Mouse (Mus musculus): ENCODE data around the gene Nup210.

Nup210 gene

GRCm38 (mm10) chr6:91041287-91041686 is 75.3 kb downstream of the Nup210 start:
- DNase-seq (ENCODE audit: low spot score in 2 of 2) = no peak

DNA sequence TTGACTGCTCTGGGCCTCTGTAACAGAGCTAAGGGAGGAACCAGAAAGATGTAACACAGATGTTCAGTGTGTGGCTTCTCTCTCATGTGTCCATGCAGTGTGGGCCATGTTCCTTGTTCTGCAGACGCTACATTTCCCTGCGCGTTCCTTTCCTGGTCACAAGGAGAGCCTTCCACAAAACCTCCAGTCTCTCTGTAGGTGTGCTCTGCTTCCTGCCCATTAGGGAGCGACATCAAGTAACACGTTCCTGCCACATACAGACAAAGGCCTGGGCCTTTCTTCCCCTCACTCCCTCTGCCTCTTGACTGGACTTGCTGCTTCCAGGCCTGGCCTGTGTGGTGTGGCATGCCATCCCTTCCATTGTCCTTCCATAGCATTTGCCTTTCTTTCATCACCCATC is 88.4 kb downstream of the Nup210 start:
- DNase-seq (ENCODE audit: low spot score in 2 of 2) = no peak

GRCm38 (mm10) chr6:91020810-91021209 is 95.8 kb downstream of the Nup210 start:
- DNase-seq (ENCODE audit: low spot score in 2 of 2) = no peak

DNA sequence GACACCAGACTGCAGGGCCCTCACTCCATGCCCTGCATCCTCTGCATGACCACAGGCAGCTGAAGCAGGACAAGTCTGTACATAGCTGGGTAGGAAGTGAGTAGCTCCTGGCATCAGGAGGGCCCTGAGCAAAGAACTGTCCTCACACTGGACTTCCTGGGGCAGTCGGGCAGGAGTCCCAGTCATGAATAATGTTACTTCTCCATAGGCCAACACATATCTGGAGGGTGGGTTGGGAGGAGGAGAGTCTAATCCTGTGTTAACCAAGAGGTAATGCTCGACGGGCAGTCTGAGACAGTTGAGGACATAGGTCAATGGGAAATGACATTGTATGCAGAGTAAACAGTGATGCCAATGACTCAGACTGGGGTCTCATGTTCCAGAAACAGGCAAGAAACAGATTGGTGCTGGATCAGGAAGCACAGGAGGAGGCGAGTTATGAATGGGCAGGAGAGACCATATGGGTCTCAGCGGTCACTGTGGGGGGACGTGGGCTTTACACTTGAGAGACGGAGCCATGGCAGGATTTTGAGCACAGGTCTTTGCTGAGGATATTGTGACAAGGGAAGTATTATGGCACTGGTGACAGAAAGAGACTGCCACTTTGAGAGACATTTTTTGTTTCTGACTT is 99.9 kb downstream of the Nup210 start:
- DNase-seq (ENCODE audit: low spot score in 2 of 2) = no peak

DNA sequence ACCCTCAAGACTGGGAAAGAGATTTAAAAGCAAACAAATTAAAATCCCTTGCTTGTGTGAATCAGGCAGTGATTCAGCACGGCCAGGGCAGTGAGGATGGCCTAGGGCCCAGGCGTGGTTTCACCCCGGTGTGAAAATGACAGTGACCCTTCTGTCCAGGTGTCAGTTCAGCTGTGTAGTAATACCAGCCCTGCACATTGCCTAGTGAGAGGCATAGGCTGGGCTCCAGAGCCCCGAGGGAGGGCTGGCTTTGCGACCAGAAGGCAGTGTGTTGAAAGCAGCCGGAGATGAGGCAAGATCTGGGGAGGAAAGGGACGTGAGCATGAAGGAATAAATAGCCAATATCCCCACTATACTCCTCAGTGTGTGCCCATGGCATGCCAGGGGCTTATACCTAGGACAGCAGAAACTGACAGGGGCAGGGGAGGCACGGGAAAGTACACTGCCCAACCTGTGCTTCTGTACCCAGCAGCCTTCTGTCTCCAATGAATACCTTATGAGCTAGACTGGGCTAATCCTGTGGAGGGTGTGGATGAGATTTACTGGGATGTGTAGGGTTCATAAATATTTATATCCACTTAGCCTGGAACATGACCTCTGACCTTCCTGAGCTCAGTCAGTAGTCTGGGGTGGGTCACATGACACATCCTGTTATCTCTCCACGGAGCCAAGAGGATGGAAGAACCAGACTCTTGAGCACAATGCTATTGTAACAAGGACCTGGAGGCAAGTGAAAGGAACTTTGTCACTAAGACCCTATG is 102.3 kb downstream of the Nup210 start:
- DNase-seq (ENCODE audit: low spot score in 2 of 2) = no peak

GRCm38 (mm10) chr6:91012458-91012857 is 104.2 kb downstream of the Nup210 start:
- DNase-seq (ENCODE audit: low spot score in 2 of 2) = no peak

- DNase-seq (ENCODE audit: low spot score in 2 of 2) = no peak
Observed at GRCm38 (mm10) chr6:91011568-91011967, 105.1 kb downstream of the Nup210 start.

DNA sequence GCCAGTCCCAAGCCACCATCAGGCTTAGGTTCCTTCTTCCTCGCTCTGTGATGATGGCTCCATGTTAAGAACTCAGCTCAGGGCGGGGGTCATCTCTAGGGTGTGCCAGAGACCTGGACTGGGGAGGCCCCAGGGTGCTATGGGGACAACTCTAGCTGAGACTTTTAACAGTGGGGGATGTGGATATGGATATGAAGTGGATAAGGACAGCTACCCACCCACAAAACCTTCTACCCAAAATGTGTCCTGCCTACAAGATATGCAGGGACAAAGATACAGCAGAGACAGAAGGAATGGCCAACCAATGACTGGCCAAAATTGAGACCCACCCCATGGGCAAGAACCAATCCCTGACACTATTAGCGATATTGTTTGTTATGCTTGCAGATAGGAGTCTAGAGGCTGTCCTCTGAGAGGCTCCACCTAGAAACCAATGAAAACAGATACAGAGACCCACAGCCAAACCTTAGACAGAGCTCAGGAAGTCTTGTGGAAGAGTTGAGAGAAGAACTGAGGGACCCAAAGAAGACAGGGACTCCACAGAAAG is 108.3 kb downstream of the Nup210 start:
- DNase-seq (ENCODE audit: low spot score in 2 of 2) = no peak

DNA sequence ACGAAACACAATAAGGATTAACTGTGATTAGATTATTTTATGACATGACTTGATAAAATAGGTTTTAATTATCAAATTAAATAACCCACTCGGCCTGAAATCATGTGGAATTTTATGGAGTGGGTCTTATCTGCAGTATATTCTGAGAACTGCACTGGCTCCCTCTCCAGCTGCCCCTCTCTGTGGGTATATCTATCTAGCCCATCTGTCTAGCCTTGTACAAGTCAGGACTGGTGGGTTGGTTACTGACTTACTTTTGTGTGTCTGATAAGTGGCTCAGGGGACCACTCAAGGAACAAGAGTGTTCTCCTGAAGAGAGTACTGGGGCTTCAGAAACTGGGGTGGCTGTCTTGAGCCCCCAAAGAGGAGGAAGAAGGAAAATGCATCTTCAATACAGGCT is 109.4 kb downstream of the Nup210 start:
- DNase-seq (ENCODE audit: low spot score in 2 of 2) = no peak

DNA sequence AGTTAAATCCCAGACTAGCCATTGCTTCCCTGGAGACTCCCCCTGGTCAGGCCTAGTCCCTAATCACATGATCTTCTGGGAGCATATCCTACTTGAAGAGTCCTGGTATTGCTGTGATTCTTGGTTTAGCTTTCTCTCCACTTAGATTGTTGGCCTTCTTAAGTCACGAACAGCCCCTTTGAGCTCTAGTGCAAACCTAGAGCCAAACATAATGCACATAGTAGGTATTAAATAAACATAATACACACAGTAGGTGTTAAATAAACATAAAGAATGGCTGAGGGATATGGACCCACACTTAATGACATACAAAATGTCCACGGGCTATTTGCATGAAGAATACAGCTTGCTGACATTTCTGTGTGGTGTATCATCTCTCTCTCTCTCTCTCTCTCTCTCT is 112.5 kb downstream of the Nup210 start:
- DNase-seq (ENCODE audit: low spot score in 2 of 2) = no peak

DNA sequence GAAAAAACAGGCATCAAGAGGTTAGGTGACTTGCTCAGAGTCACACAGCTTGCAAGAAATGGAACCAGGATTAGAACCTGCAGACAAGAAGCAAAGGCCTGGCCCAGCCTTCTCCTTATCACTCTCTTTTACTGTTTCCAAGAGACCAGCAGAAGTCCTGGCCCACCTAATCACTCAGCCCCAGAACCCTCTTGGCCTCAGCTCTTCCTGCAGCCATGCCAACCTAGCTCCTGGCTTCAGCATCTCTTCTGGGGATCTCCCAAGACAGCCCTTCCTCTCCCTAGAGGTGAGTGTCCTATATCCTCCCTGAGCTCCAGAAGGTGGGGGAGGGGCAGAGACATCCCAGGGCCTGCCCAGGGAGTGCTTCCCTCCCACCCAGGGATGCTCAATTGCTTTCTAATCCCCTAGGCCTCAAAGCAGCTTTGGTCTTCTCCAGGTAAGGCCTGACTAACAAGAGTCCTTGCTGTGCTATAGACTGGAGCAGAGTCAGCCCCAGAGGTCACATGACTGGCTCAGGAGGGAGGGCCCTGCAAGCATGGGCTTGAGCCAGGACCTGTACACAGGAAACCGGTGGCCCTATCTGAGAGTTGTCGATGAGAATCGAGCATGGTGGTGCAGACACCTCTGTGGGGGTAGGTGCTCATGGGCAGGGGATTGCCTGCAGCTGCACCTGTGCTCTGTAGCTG is 113.2 kb downstream of the Nup210 start:
- DNase-seq (ENCODE audit: low spot score in 2 of 2) = no peak

- no peak for DNase-seq (ENCODE audit: low spot score in 2 of 2)
Observed at GRCm38 (mm10) chr6:91001566-91001965, 115.1 kb downstream of the Nup210 start.

- no peak for DNase-seq (ENCODE audit: low spot score in 2 of 2)
Observed at GRCm38 (mm10) chr6:91000819-91001525, 115.7 kb downstream of the Nup210 start.

- no peak for DNase-seq (ENCODE audit: low spot score in 2 of 2)
Observed at GRCm38 (mm10) chr6:90999176-90999575, 117.5 kb downstream of the Nup210 start.

GRCm38 (mm10) chr6:90997025-90997424 is 119.6 kb downstream of the Nup210 start:
- DNase-seq (ENCODE audit: low spot score in 2 of 2) = no peak

- DNase-seq (ENCODE audit: low spot score in 2 of 2) = no peak
Observed at GRCm38 (mm10) chr6:90996181-90996580, 120.4 kb downstream of the Nup210 start.

- DNase-seq (ENCODE audit: low spot score in 2 of 2) = peak; percentile 85 to 87
Observed at GRCm38 (mm10) chr6:90988648-90989317, 127.8 kb downstream of the Nup210 start, which contains the start of gene Iqsec1. Gene Iqsec1, minus strand, starts transcription at chr6:90988685.

DNA sequence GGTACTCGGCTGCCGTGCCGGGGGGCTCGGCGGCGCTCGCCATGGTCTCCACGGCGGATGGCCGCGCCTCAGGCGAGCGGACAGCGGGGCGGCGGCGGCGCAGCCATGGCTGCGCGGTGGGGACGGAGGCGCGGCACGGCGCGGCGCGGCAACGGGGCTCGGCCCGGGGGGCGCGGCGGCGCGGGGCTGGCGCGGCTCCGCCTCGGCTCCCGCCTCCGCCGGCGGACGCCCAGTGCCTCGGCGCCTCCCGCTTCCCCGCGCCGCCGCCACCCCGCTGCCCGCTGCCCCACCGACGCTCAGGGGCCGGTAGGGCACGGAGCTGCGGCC is 128.4 kb downstream of the Nup210 start:
- DNase-seq (ENCODE audit: low spot score in 2 of 2) = no peak

GRCm38 (mm10) chr6:90987561-90988298 is 128.9 kb downstream of the Nup210 start:
- DNase-seq (ENCODE audit: low spot score in 2 of 2) = peak; percentile 18 to 68

DNA sequence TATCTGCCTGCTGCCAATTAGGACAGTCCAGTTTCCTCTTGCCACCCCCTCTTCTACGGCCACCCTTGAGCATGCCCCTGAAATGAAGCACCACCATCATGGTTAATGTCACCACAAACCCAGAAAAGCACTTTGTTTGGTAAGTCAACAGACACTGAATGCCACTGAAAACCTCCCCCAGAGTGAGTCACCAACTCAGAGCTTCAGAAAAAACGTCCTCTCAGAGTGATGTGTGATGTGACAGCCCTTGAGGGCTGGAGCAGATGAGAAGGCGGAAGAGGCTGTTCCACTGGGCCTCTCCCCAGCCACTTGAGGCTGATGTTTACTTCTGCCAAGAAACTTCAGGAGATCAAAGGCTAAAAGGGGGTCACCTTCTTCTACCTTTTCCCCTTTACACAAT is 132.5 kb downstream of the Nup210 start:
- DNase-seq (ENCODE audit: low spot score in 2 of 2) = no peak

- no peak for DNase-seq (ENCODE audit: low spot score in 2 of 2)
Observed at GRCm38 (mm10) chr6:90974279-90974678, 142.3 kb downstream of the Nup210 start.
